Mouse (Mus musculus) neural tube, embryonic 11.5 days (tissue): ENCODE measurements around the gene Hoxa5. TPM values are rescaled to one million over a fixed set of nuclear protein-coding genes. Genes with fewer than 3 reads are reported as not detected.

Source experiments
- ATAC-seq: fragments of 200-750 bp; cut with Nextera tagmentation; 2 replicates; pipeline ENCODE4 v1.8.0; 2017; ENCODE audit warnings: moderate number of reproducible peaks, mild to moderate bottlenecking, moderate TSS enrichment, moderate library complexity; ENCODE audit not compliant: insufficient read depth, low FRiP score, low TSS enrichment
- DNase-seq: peaks from one replicate; pipeline ENCODE4 v3.0.0-alpha.2; 2015; ENCODE audit warnings: low spot score
- H3K27ac ChIP-seq: fragments of 300-500 bp; sonication (generic); 2 replicates; pipeline ENCODE4 v1.5.1; 2014; ENCODE audit warnings: low read depth, mild to moderate bottlenecking, low read length
- H3K27me3 ChIP-seq: fragments of 300-500 bp; sonication (generic); 2 replicates; pipeline ENCODE4 v1.6.1; 2014; ENCODE audit warnings: mild to moderate bottlenecking, low read length, mixed read lengths; ENCODE audit not compliant: control insufficient read depth, insufficient read depth
- H3K36me3 ChIP-seq: fragments of 300-500 bp; sonication (generic); 2 replicates; pipeline ENCODE4 v1.6.1; 2014; ENCODE audit warnings: mild to moderate bottlenecking, low read length, moderate library complexity, mixed read lengths; ENCODE audit not compliant: control insufficient read depth, insufficient read depth
- H3K4me1 ChIP-seq: fragments of 300-500 bp; sonication (generic); 2 replicates; pipeline ENCODE4 v1.6.1; 2014; ENCODE audit warnings: low read length, mixed read lengths; ENCODE audit not compliant: control insufficient read depth, insufficient read depth
- H3K4me2 ChIP-seq: fragments of 300-500 bp; sonication (generic); 2 replicates; pipeline ENCODE4 v1.6.1; 2014; ENCODE audit warnings: low read depth, mild to moderate bottlenecking, moderate library complexity
- H3K4me3 ChIP-seq: fragments of 300-500 bp; sonication (generic); 2 replicates; pipeline ENCODE4 v1.5.1; 2014; ENCODE audit warnings: low read depth, low read length
- H3K9ac ChIP-seq: fragments of 300-500 bp; sonication (generic); 2 replicates; pipeline ENCODE4 v1.6.1; 2014; ENCODE audit warnings: mild to moderate bottlenecking, low read length
- H3K9me3 ChIP-seq: fragments of 300-500 bp; sonication (generic); 2 replicates; pipeline ENCODE4 v1.6.1; 2016; ENCODE audit warnings: low read length; ENCODE audit not compliant: control insufficient read depth
- WGBS: fragments of 180-500 bp; shearing (Covaris S2); extraction: QIAGEN DNeasy Blood & Tissue Kit; methylation state at CpG from one replicate; pipeline ENCODE4 v1.1.7; 2014; 5-methylcytosine and 5-hydroxymethylcytosine counted together
- polyA plus RNA-seq: library from polyadenylated mRNA; unstranded; fragments of >200 nt; fragmentation: Nextera tagmentation; extraction: Ambion mirVana; gene quantifications from 2 replicates; pipeline ENCODE4 v1.2.1, GENCODE M21; 2014

The Hoxa5 gene
- polyA plus RNA-seq, 1 experiment from 2014 or later = 53.4 TPM

DNA sequence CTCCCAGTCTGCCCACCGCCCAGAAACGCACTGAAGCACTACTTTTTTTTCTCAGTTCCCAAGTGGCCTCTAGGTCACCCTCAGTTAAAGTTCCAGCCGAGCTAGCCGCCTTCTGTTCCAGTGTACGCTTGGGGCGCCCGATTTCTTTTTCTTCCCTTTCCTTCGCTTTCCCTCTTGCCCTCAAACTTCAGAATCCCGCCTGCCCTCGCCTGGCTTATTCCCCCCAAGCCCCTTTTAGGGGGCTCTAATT lies 1.3 kb downstream of the Hoxa5 start:
- WGBS = under 1% methylated on average over 10 of the region's 10 CpGs
- Histone ChIP-seq H3K36me3 (peaks cover 15% of the 10 kb centered on the region), H3K9ac (peak overlapping the region; percentile 98), H3K27me3 (no peaks in the 10 kb centered on the region), H3K9me3 (no peaks in the 10 kb centered on the region), H3K27ac (peak overlapping the region; percentile 100), H3K4me2 (peak overlapping the region; percentile 99), H3K4me1 (peaks cover 57% of the 10 kb centered on the region), H3K4me3 (peak overlapping the region; percentile 87)
- DNase-seq = no peak
- no peak for ATAC-seq

- Histone ChIP-seq H3K27ac (peak overlapping the region; percentile 100), H3K9me3 (no peaks in the 10 kb centered on the region), H3K4me1 (peaks cover 58% of the 10 kb centered on the region), H3K9ac (peak overlapping the region; percentile 98), H3K27me3 (no peaks in the 10 kb centered on the region), H3K4me3 (peak overlapping the region; percentile 87), H3K4me2 (peak overlapping the region; percentile 99), H3K36me3 (peaks cover 15% of the 10 kb centered on the region)
- DNase-seq = peak; percentile 55
- ATAC-seq = no peak
- WGBS = 3% methylated on average over 20 of the region's 22 CpGs
These were observed 1.8 kb downstream of the Hoxa5 start for GRCm38 (mm10) chr6:52202362-52203120.

GRCm38 (mm10) chr6:52201269-52201668 lies 3.1 kb downstream of the Hoxa5 start:
- Histone ChIP-seq H3K4me2 (peak overlapping the region; percentile 99), H3K27ac (peak overlapping the region; percentile 100), H3K9ac (peak overlapping the region; percentile 98), H3K9me3 (no peaks in the 10 kb centered on the region), H3K36me3 (peaks cover 15% of the 10 kb centered on the region), H3K27me3 (no peaks in the 10 kb centered on the region), H3K4me1 (peaks cover 59% of the 10 kb centered on the region), H3K4me3 (peak overlapping the region; percentile 87)
- ATAC-seq (no peak), DNase-seq (peak; percentile 57)
- WGBS = 11% methylated on average over 1 of the region's 1 CpGs

DNA sequence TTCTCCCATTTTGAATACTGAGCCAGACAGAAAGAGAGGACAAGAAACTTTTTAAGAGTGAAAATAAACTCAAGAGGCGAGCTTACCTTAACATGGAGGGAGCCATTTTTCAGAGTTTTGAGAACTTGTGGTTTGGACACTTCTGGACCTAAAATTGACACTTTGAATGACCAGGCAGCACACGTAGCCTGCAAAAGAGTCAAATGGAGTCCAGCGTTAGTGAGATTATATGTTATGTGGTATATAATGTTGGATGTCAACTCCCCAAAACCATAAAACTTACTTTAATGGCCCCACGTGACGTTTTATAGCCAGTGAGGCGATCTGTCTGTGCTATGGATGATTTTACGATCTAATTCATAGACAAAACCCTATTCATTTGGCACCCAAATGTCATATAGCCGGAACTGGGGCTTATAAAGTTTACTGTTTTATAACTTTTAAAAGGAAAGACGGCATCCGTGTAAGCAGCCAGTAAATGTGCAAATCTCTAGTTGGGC lies 3.6 kb downstream of the Hoxa5 start:
- DNase-seq (peak; percentile 39), ATAC-seq (no peak)
- Histone ChIP-seq H3K36me3 (peaks cover 12% of the 10 kb centered on the region), H3K9ac (peak overlapping the region; percentile 98), H3K4me3 (peak overlapping the region; percentile 87), H3K4me2 (peak overlapping the region; percentile 99), H3K9me3 (no peaks in the 10 kb centered on the region), H3K27ac (peak overlapping the region; percentile 100), H3K27me3 (no peaks in the 10 kb centered on the region), H3K4me1 (peaks cover 58% of the 10 kb centered on the region)
- 6% methylated on average over 10 of the region's 10 CpGs for WGBS

DNA sequence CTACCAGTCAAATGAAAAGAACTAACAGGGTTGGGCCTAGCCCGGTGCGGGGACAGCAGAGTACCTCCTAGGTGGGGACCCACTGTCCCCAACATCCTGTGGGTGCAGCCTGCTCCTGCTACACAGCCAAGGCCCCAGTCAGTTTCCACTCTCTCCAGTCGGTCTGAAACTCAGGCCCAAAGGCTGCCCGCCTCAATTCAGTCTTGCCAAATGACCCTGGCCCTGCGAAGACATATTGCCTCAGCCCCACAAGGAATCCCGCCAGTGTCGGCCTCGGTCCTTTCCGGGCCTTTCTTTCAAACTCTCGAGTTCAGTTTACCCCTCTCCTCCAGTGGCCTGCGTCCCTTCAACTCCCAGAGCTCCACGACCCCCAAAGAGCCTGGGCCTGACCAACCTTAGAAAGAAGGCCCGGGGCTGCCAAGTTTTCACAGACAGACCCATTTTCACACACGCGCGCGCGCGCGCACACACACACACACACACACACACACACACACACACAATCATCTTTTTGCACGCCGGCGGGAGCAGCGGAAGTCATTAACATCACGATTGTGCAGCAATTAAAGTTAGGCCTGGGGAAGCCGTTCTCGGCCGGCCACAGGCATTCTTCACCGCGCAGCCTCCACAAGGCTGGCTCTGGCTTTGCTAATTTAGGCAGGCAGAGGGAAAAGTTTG lies 4.2 kb downstream of the Hoxa5 start:
- no peaks in the 10 kb centered on the region for H3K9me3 ChIP-seq
- no peak for ATAC-seq
- peak overlapping the region; percentile 98 for H3K9ac ChIP-seq
- H3K36me3 ChIP-seq = peaks cover 8% of the 10 kb centered on the region
- peak overlapping the region; percentile 87 for H3K4me3 ChIP-seq
- peak overlapping the region; percentile 99 for H3K4me2 ChIP-seq
- H3K27ac ChIP-seq = peak overlapping the region; percentile 100
- peaks cover 58% of the 10 kb centered on the region for H3K4me1 ChIP-seq
- H3K27me3 ChIP-seq = no peaks in the 10 kb centered on the region
- peak; percentile 74 for DNase-seq
- WGBS = 3% methylated on average over 30 of the region's 30 CpGs

- peak; percentile 49 for ATAC-seq
- no peaks in the 10 kb centered on the region for H3K9me3 ChIP-seq
- H3K9ac ChIP-seq = peak overlapping the region; percentile 68
- H3K4me3 ChIP-seq = peak overlapping the region; percentile 87
- peak; percentile 83 for DNase-seq
- H3K4me2 ChIP-seq = peak overlapping the region; percentile 99
- H3K27me3 ChIP-seq = no peaks in the 10 kb centered on the region
- peaks cover 3% of the 10 kb centered on the region; the same call in 1 of the 2 replicates for H3K36me3 ChIP-seq
- WGBS = under 1% methylated on average over 10 of the region's 10 CpGs
- H3K27ac ChIP-seq = peak overlapping the region; percentile 100
- H3K4me1 ChIP-seq = peaks cover 65% of the 10 kb centered on the region
These were observed 7.1 kb downstream of the Hoxa5 start for GRCm38 (mm10) chr6:52197271-52197670.

GRCm38 (mm10) chr6:52196811-52197210 lies 7.6 kb downstream of the Hoxa5 start:
- H3K27ac ChIP-seq = peak overlapping the region; percentile 100
- peaks cover 3% of the 10 kb centered on the region; the same call in 1 of the 2 replicates for H3K36me3 ChIP-seq
- 2% methylated on average over 9 of the region's 9 CpGs for WGBS
- no peaks in the 10 kb centered on the region for H3K27me3 ChIP-seq
- peak; percentile 60 for DNase-seq
- peak overlapping the region; percentile 99 for H3K4me2 ChIP-seq
- H3K9me3 ChIP-seq = no peaks in the 10 kb centered on the region
- peaks cover 62% of the 10 kb centered on the region for H3K4me1 ChIP-seq
- peak overlapping the region; percentile 87 for H3K4me3 ChIP-seq
- H3K9ac ChIP-seq = peak overlapping the region; percentile 68
- no peak; the same call in 1 of the 2 replicates for ATAC-seq

DNA sequence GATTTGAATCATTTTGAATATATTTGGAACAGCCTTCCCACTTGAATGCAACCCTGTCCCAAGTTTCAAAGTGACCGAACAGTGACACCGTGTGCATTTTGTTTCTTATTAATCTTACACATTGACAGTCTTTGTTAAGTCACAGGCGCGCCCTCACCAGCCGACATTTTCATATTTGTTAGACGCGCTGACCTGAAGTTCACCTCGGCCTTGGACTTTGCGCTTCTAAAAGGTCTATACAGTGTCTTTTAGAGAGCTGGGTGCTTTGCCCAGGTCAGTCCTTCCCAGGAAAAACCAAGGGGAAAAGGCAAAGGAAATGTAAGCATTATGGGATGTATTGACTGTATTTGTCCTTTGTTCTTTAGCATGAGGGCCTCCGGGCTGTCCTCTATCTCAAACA lies 9.7 kb downstream of the Hoxa5 start:
- peak overlapping the region; percentile 85 for H3K4me3 ChIP-seq
- 3% methylated on average over 10 of the region's 10 CpGs for WGBS
- H3K27ac ChIP-seq = peak overlapping the region; percentile 100
- no peaks in the 10 kb centered on the region for H3K27me3 ChIP-seq
- H3K36me3 ChIP-seq = peaks cover 2% of the 10 kb centered on the region; the same call in 1 of the 2 replicates
- H3K4me1 ChIP-seq = peaks cover 51% of the 10 kb centered on the region
- H3K4me2 ChIP-seq = peak overlapping the region; percentile 99
- ATAC-seq (peak; percentile 18), DNase-seq (peak; percentile 89)
- H3K9me3 ChIP-seq = no peaks in the 10 kb centered on the region
- peak overlapping the region; percentile 89 for H3K9ac ChIP-seq
